Mouse (Mus musculus) liver, postnatal 0 days (tissue): ENCODE measurements around the gene Cda.

ENCODE experiments used
- CTCF ChIP-seq: sonication (generic); IDR thresholded peaks from 2 replicates; pipeline ENCODE4 v1.5.1; 2016; ENCODE audit warnings: antibody characterized with exemption, low read depth
- EP300 ChIP-seq: IDR thresholded peaks from 2 replicates; pipeline ENCODE4 v1.6.1; 2016; ENCODE audit warnings: antibody characterized with exemption, low read depth, mild to moderate bottlenecking

DNA sequence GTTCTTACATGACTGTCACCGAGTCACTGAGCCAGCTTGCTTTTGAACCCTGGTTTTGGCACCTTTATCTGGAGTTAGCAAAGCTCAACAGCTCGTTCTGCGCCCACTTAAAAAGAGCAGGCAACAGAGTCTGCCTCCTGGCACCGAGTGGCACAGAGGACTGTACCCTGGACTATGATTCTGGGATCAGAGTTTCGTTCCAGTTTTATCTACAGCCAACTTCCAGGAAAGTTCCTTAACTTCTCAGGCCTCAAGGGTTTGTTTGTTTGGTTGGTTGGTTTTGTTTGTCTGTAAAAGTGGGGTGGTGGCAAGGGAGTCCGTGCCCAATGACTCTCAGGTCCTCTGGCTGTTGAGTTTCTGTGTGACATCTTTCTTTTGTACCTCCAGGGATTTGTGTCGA lies 19.1 kb downstream of the Cda start:
- no peak for TF ChIP-seq CTCF
- TF ChIP-seq EP300, result no peak
